8 mouse cellular contexts compared by ENCODE assay signal in the genomic region with DNA sequence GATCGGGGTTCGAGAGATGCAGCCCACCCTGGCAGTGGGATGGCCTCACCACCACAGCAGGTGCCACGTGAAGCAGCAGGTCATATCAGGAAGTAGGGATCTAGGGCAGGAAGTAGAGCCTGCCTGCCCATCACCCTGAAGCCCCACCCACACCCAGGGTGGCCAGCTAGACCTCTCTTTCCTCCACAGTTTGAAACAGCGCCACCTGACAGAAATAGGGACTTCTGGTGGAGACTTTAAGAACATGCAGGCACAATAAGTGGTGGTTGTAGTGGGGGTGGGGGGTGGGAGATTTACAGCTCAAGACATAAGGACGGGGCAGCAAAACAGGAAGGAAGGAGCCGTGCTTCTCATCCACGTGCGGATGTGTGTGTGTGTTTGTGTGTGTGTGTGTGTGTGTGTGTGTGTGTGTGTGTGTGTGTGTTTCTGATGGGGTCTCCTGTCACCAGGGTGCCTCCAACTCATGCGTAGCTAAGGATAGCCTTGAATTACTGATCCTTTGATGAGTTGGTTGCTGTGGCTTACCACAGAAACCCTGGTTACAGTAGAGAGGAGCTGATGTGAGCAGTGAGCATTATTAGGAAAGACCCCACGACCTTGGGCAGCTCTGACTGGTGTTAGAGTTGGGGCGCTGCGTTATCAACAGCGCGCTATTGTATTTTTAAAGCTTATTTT. TPM values are rescaled to one million over a fixed set of nuclear protein-coding genes. Genes with fewer than 3 reads are reported as not detected.
DNase-seq lines count a peak whose midpoint lies in the region; ATAC-seq lines count a peak whose summit lies in the region.

No protein-coding gene starts in this region.

- H3K9me3 ChIP-seq in intestine, embryonic 15.5 days = no peaks in the 10 kb centered on the region
- H3K9me3 ChIP-seq in intestine, embryonic 16.5 days (ENCODE audit: control insufficient read depth, low read length) = no peaks in the 10 kb centered on the region
- no peaks in the 10 kb centered on the region for H3K9me3 ChIP-seq in liver, embryonic 16.5 days (replicated peaks; ENCODE audit: control insufficient read depth, low read length)
- no peaks in the 10 kb centered on the region for H3K9me3 ChIP-seq in stomach, embryonic 16.5 days (replicated peaks; ENCODE audit: control insufficient read depth, low read length)

- no peaks in the 10 kb centered on the region for H3K27me3 ChIP-seq in intestine, embryonic 15.5 days (replicated peaks)
- no peaks in the 10 kb centered on the region for H3K27me3 ChIP-seq in intestine, embryonic 16.5 days (replicated peaks; ENCODE audit: control insufficient read depth, insufficient read depth, low read length)
- H3K27me3 ChIP-seq in liver, embryonic 16.5 days (ENCODE audit: control insufficient read depth, insufficient read depth, low read depth, low read length) = no peaks in the 10 kb centered on the region
- no peaks in the 10 kb centered on the region for H3K27me3 ChIP-seq in stomach, embryonic 16.5 days (ENCODE audit: control insufficient read depth, insufficient read depth, low read length)

- H3K36me3 ChIP-seq in intestine, embryonic 15.5 days = no peaks in the 10 kb centered on the region
- no peaks in the 10 kb centered on the region for H3K36me3 ChIP-seq in intestine, embryonic 16.5 days (ENCODE audit: control insufficient read depth, insufficient read depth, low read length)
- H3K36me3 ChIP-seq in liver, embryonic 16.5 days (ENCODE audit: control insufficient read depth, insufficient read depth) = no peaks in the 10 kb centered on the region
- H3K36me3 ChIP-seq in stomach, embryonic 16.5 days (ENCODE audit: control insufficient read depth, insufficient read depth, low read length) = no peaks in the 10 kb centered on the region

- DNase-seq in ZHBTc4 (ENCODE audit: low read depth, low spot score) = peak; percentile 89
- DNase-seq in urinary bladder, adult 2 months (ENCODE audit: low spot score) = no peak
- no peak for DNase-seq in cerebellum, postnatal 14 days
- no peak for DNase-seq in gastrocnemius, postnatal 4 days (ENCODE audit: low spot score in 2 of 2)

- H3K27ac ChIP-seq in intestine, embryonic 15.5 days = no peak overlapping the region
- no peak overlapping the region for H3K27ac ChIP-seq in intestine, embryonic 16.5 days (ENCODE audit: low read length)
- H3K27ac ChIP-seq in liver, embryonic 16.5 days (ENCODE audit: low read length) = no peak overlapping the region
- H3K27ac ChIP-seq in stomach, embryonic 16.5 days (ENCODE audit: low read length) = no peak overlapping the region

- H3K4me2 ChIP-seq in intestine, embryonic 15.5 days (replicated peaks) = no peak overlapping the region
- H3K4me2 ChIP-seq in intestine, embryonic 16.5 days (ENCODE audit: low read depth, low read length) = no peak overlapping the region
- H3K4me2 ChIP-seq in liver, embryonic 16.5 days (ENCODE audit: low read depth, low read length) = peak overlapping the region; percentile 34
- H3K4me2 ChIP-seq in stomach, embryonic 16.5 days (ENCODE audit: low read depth, low read length) = 0 out of 2 replicates have a peak overlapping the region, but pooled peaks have one; percentile 2

- H3K4me3 ChIP-seq in intestine, embryonic 15.5 days (replicated peaks) = no peak overlapping the region
- H3K4me3 ChIP-seq in intestine, embryonic 16.5 days (ENCODE audit: low read length) = no peak overlapping the region
- peak overlapping the region; percentile 8 for H3K4me3 ChIP-seq in liver, embryonic 16.5 days (ENCODE audit: low read depth, low read length)
- no peak overlapping the region for H3K4me3 ChIP-seq in stomach, embryonic 16.5 days (replicated peaks; ENCODE audit: low read length)

- 0 out of 2 replicates have a peak, but pooled peaks have one; percentile 40 for ATAC-seq in intestine, embryonic 15.5 days
- no peak for ATAC-seq in intestine, embryonic 16.5 days
- ATAC-seq in liver, embryonic 16.5 days (ENCODE audit: low read depth) = peak; percentile 74
- ATAC-seq in stomach, embryonic 16.5 days (ENCODE audit: insufficient read depth, low FRiP score) = peak; percentile 23; the same call in 1 of the 2 replicates

- H3K9ac ChIP-seq in intestine, embryonic 15.5 days = no peak overlapping the region
- H3K9ac ChIP-seq in intestine, embryonic 16.5 days (ENCODE audit: low read depth, low read length) = no peak overlapping the region
- no peak overlapping the region for H3K9ac ChIP-seq in liver, embryonic 16.5 days (ENCODE audit: low read depth, low read length)
- no peak overlapping the region for H3K9ac ChIP-seq in stomach, embryonic 16.5 days (ENCODE audit: low read length)

- H3K4me1 ChIP-seq in intestine, embryonic 15.5 days (replicated peaks) = 0 out of 2 replicates have a peak, but pooled peaks cover under 1% of the 10 kb centered on the region
- H3K4me1 ChIP-seq in intestine, embryonic 16.5 days (ENCODE audit: control insufficient read depth, insufficient read depth, low read length) = no peaks in the 10 kb centered on the region
- peaks cover 7% of the 10 kb centered on the region for H3K4me1 ChIP-seq in liver, embryonic 16.5 days (ENCODE audit: control insufficient read depth, low read depth, low read length)
- no peaks in the 10 kb centered on the region for H3K4me1 ChIP-seq in stomach, embryonic 16.5 days (ENCODE audit: control insufficient read depth, insufficient read depth, low read length)

- WGBS in intestine, embryonic 15.5 days = 53% methylated on average over 14 of the region's 14 CpGs
- WGBS in intestine, embryonic 16.5 days = 55% methylated on average over 14 of the region's 14 CpGs
- WGBS in liver, embryonic 16.5 days (ENCODE audit: insufficient replicate concordance) = 23% methylated on average over 14 of the region's 14 CpGs
- WGBS in stomach, embryonic 16.5 days = 48% methylated on average over 14 of the region's 14 CpGs

RNA-seq across cellular contexts. Expression of a gene that starts 16.7 kb away (rescaled TPM):
- 7.3 and 8.1 TPM in 2 replicates for polyA plus RNA-seq in intestine, embryonic 15.5 days (2015; fragmentation: Nextera tagmentation; extraction: Ambion mirVana)
- polyA plus RNA-seq in intestine, embryonic 16.5 days (2015; fragmentation: Nextera tagmentation; extraction: Ambion mirVana) = 8.5 and 10.3 TPM in 2 replicates
- 2.3 and 2.6 TPM in 2 replicates for polyA plus RNA-seq in liver, embryonic 16.5 days (2015; fragmentation: Nextera tagmentation; extraction: Ambion mirVana)
- 6.7 and 7.0 TPM in 2 replicates for polyA plus RNA-seq in stomach, embryonic 16.5 days (2015; fragmentation: Nextera tagmentation; extraction: Ambion mirVana)
- polyA plus RNA-seq in urinary bladder, adult 2 months (2012; rRNA removed) = 34.8 and 36.8 TPM in 2 replicates
- 10 to 100 TPM; 30.2 to 35.2 TPM for total RNA-seq in gastrocnemius, postnatal 4 days (2021)

RNA-seq across cellular contexts. Expression of a gene that starts 39.2 kb away (rescaled TPM):
- 14.0 and 14.2 TPM in 2 replicates for polyA plus RNA-seq in intestine, embryonic 15.5 days (2015; fragmentation: Nextera tagmentation; extraction: Ambion mirVana)
- polyA plus RNA-seq in intestine, embryonic 16.5 days (2015; fragmentation: Nextera tagmentation; extraction: Ambion mirVana) = 13.8 and 14.8 TPM in 2 replicates
- polyA plus RNA-seq in liver, embryonic 16.5 days (2015; fragmentation: Nextera tagmentation; extraction: Ambion mirVana) = 5.0 and 5.5 TPM in 2 replicates
- polyA plus RNA-seq in stomach, embryonic 16.5 days (2015; fragmentation: Nextera tagmentation; extraction: Ambion mirVana) = 14.1 and 14.8 TPM in 2 replicates
- 8.4 and 9.4 TPM in 2 replicates for polyA plus RNA-seq in urinary bladder, adult 2 months (2012; rRNA removed)
- total RNA-seq in gastrocnemius, postnatal 4 days (2021) = 1 to 10 TPM; 4.1 to 4.8 TPM

RNA-seq across cellular contexts. Expression of a gene that starts 45.0 kb away (rescaled TPM):
- polyA plus RNA-seq in intestine, embryonic 15.5 days (2015; fragmentation: Nextera tagmentation; extraction: Ambion mirVana) = 13.0 and 14.5 TPM in 2 replicates
- polyA plus RNA-seq in intestine, embryonic 16.5 days (2015; fragmentation: Nextera tagmentation; extraction: Ambion mirVana) = 12.1 and 16.5 TPM in 2 replicates
- polyA plus RNA-seq in liver, embryonic 16.5 days (2015; fragmentation: Nextera tagmentation; extraction: Ambion mirVana) = 0.90 and 1.1 TPM in 2 replicates
- polyA plus RNA-seq in stomach, embryonic 16.5 days (2015; fragmentation: Nextera tagmentation; extraction: Ambion mirVana) = 15.0 and 16.7 TPM in 2 replicates
- polyA plus RNA-seq in urinary bladder, adult 2 months (2012; rRNA removed) = 9.5 and 17.8 TPM in 2 replicates
- 1 to 10 TPM; 8.7 to 9.1 TPM for total RNA-seq in gastrocnemius, postnatal 4 days (2021)

Comparison
In these comparisons a context has a peak if more than half of its experiments do, and no peak if none do; other contexts are left out.
1. H3K4me2 ChIP-seq: peak in liver, embryonic 16.5 days (single experiment) and stomach, embryonic 16.5 days (single experiment); none in intestine, embryonic 15.5 days (single experiment) and intestine, embryonic 16.5 days (single experiment).